Mouse (Mus musculus) liver, embryonic 14.5 days (tissue): ENCODE data around the gene Akr1b3.

Experiments
- CTCF ChIP-seq: IDR thresholded peaks from 2 replicates; pipeline ENCODE4 v1.5.1; 2016; ENCODE audit warnings: antibody characterized with exemption, low read depth, control low read depth
- EP300 ChIP-seq: IDR thresholded peaks from 2 replicates; pipeline ENCODE4 v1.6.1; 2016; ENCODE audit warnings: antibody characterized with exemption, low read depth

DNA sequence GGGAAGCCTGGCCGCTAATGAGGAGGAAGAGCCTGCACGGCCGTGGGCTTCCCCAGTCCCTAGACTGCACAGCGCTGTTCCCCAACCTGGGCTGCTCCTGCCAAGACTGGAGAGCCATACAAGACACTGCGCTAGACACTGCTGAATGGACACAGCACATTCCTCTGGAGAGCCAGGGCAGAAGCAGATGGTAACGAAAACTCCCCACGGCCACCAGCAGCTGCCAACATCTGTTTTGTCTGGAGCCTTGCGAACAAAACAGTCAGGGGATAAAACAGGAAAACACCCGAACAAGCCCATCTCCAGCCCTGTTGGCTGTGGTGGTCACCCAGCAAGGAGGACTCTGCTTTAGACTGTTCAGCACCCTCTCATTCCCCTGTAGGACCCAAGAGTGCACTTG lies 3.9 kb downstream of the Akr1b3 start:
- TF ChIP-seq CTCF = no peak
- no peak for TF ChIP-seq EP300
